Mouse (Mus musculus) C2C12 (cell line): ENCODE results near the gene Slc47a2.

Source experiments
- CEBPB ChIP-seq: IDR thresholded peaks from one replicate; pipeline ENCODE4 v1.6.1; 2011; ENCODE audit warnings: low read depth, mild to moderate bottlenecking, control low read depth, moderate library complexity
- CTCF ChIP-seq: IDR thresholded peaks from one replicate; pipeline ENCODE4 v1.5.1; 2011; ENCODE audit not compliant: control insufficient read depth, insufficient read depth, insufficient read length
- FOSL1 ChIP-seq: IDR thresholded peaks from one replicate; pipeline ENCODE4 v1.8.0; 2011; ENCODE audit warnings: mild to moderate bottlenecking, low read length; ENCODE audit not compliant: poor library complexity, insufficient read depth, severe bottlenecking
- USF1 ChIP-seq: IDR thresholded peaks from one replicate; pipeline ENCODE4 v1.6.1; 2011; ENCODE audit warnings: low read depth, mild to moderate bottlenecking, control low read depth, moderate library complexity

- no peak for TF ChIP-seq USF1
- no peak for TF ChIP-seq CTCF
- no peak for TF ChIP-seq FOSL1
- no peak for TF ChIP-seq CEBPB
These were observed 42.5 kb downstream of the Slc47a2 start for GRCm38 (mm10) chr11:61300205-61300604.
